Mouse (Mus musculus): ENCODE data around the gene Il11. TPM values are rescaled to one million over a fixed set of nuclear protein-coding genes. Genes with fewer than 3 reads are reported as not detected.

Gene Il11
- 0.76 and 1.5 TPM in 2 replicates for polyA plus RNA-seq (2015; fragmentation: Nextera tagmentation; extraction: Ambion mirVana)

GRCm38 (mm10) chr7:4782759-4783158 lies at the start of gene Il11, which contains the start of gene Tmem190:
TSS of gene Il11 (minus strand) at chr7:4782859.
TSS of gene Tmem190 (plus strand) at chr7:4782937.

GRCm38 (mm10) chr7:4812303-4813104 lies 29.8 kb upstream of the Il11 start, which contains the start of gene Ube2s:
TSS of gene Ube2s (minus strand) at chr7:4812590.

GRCm38 (mm10) chr7:4792278-4793212 lies 9.9 kb upstream of the Il11 start, which contains the start of gene Rpl28:
TSS of gene Rpl28 (plus strand) at chr7:4792874.

GRCm38 (mm10) chr7:4789436-4789935 lies 6.8 kb upstream of the Il11 start, which contains the start of gene Tmem238:
TSS of gene Tmem238 (minus strand) at chr7:4789656.

DNA sequence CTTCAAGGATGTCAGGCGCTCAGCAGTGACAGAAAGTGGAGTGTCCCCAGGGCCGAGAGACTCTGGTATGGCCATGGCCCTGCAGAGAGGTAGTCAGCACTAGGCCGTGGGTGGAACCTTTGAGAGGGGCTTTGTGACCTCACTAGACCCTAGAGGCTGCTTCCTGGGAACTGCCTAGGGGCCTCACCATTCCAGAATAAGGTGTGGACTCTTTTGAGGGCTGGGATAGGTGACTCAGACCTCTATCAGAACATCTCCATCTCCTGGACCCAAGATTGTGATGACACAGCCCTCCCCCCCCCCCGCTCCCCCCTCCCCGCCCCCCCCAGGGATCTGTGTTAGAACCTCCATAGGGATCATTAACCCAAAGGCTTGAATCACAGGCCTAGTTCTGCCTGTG lies 11.5 kb downstream of the Il11 start, which contains the start of gene Fam71e2:
Fam71e2 (minus strand) TSS at position 101 of the 400 bp plus-strand sequence.

DNA sequence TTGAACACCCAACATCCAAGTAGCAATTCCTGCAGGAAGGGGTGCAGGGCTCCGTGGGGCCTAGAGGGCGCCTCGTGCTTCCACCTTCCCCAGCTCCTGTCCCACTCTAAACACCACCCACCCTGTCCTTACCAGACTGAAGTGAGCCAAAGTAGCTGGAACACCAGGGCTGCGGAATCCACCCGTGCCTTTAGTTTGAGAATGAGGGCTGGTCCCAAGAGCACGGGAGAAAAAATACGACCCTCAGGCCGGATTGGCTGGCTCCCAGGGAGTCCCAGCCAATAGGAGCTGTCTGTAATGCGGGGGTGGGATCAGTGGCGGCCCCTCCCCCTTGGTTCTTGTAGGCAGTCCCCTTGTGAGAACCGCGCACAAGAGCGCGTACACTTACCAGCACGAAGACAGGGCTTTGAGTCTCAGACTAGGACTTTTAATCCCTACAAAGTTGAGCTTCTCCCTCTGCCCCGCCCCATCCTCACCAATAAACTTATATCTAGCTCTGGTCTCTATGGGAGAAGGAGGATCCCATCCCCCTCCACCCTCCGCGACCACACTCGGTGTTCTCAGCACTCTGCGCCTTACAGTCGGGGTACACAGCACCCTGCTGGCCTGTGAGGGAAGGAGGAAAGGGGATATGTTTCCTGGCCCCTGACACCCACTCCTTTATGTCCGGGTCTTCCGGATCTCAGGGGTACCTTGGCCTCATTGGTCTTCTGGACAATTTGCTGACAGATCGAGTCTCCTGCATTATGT lies 29.7 kb downstream of the Il11 start, which contains the start of gene Cox6b2:
Cox6b2 (minus strand) TSS at position 274 of the 750 bp plus-strand sequence.

GRCm38 (mm10) chr7:4739544-4740275 lies 42.9 kb downstream of the Il11 start, which contains the start of gene Kmt5c:
TSS of gene Kmt5c (plus strand) at chr7:4740115.

GRCm38 (mm10) chr7:4725169-4725568 lies 57.5 kb downstream of the Il11 start, which contains the start of gene Tmem150b:
TSS of gene Tmem150b (minus strand) at chr7:4725249.

Other genes starting within 250 kb of the Il11 start
- 0.57 and 1.5 TPM in 2 replicates for gene Syt5, start 235.3 kb downstream of the Il11 start, polyA plus RNA-seq (2015; fragmentation: Nextera tagmentation; extraction: Ambion mirVana)
- gene Ptprh, start 178.8 kb downstream of the Il11 start, polyA plus RNA-seq (2015; fragmentation: Nextera tagmentation; extraction: Ambion mirVana): not detected in 2 replicates
- 0.64 and 1.0 TPM in 2 replicates for gene Tmem86b, start 151.4 kb downstream of the Il11 start, polyA plus RNA-seq (2015; fragmentation: Nextera tagmentation; extraction: Ambion mirVana)
- 20.7 and 21.7 TPM in 2 replicates for gene Ppp6r1, start 123.8 kb downstream of the Il11 start, polyA plus RNA-seq (2015; fragmentation: Nextera tagmentation; extraction: Ambion mirVana)
- 50.6 and 51.7 TPM in 2 replicates for gene Hspbp1, start 97.8 kb downstream of the Il11 start, polyA plus RNA-seq (2015; fragmentation: Nextera tagmentation; extraction: Ambion mirVana)
- 0.36 and 0.59 TPM in 2 replicates for gene Brsk1, start 92.3 kb downstream of the Il11 start, polyA plus RNA-seq (2015; fragmentation: Nextera tagmentation; extraction: Ambion mirVana)
- gene Tmem150b, start 57.6 kb downstream of the Il11 start, polyA plus RNA-seq (2015; fragmentation: Nextera tagmentation; extraction: Ambion mirVana): 0.13 TPM in 1 of 2 replicates, not detected in the other
- gene Kmt5c, start 42.7 kb downstream of the Il11 start, polyA plus RNA-seq (2015; fragmentation: Nextera tagmentation; extraction: Ambion mirVana): 23.7 and 24.3 TPM in 2 replicates
- 50.4 and 62.9 TPM in 2 replicates for gene Cox6b2, start 29.8 kb downstream of the Il11 start, polyA plus RNA-seq (2015; fragmentation: Nextera tagmentation; extraction: Ambion mirVana)
- not detected in 2 replicates for gene Fam71e2, start 11.6 kb downstream of the Il11 start, polyA plus RNA-seq (2015; fragmentation: Nextera tagmentation; extraction: Ambion mirVana)
- gene Tmem190, start 78 bp upstream of the Il11 start, polyA plus RNA-seq (2015; fragmentation: Nextera tagmentation; extraction: Ambion mirVana): 0.35 TPM in 1 of 2 replicates, not detected in the other
- 24.6 and 25.2 TPM in 2 replicates for gene Tmem238, start 6.8 kb upstream of the Il11 start, polyA plus RNA-seq (2015; fragmentation: Nextera tagmentation; extraction: Ambion mirVana)
- 304 and 319 TPM in 2 replicates for gene Rpl28, start 10.0 kb upstream of the Il11 start, polyA plus RNA-seq (2015; fragmentation: Nextera tagmentation; extraction: Ambion mirVana)
- gene Ube2s, start 29.7 kb upstream of the Il11 start, polyA plus RNA-seq (2015; fragmentation: Nextera tagmentation; extraction: Ambion mirVana): 130 and 139 TPM in 2 replicates
- 0.10 and 0.20 TPM in 2 replicates for gene Shisa7, start 61.8 kb upstream of the Il11 start, polyA plus RNA-seq (2015; fragmentation: Nextera tagmentation; extraction: Ambion mirVana)
- 8.1 and 9.4 TPM in 2 replicates for gene Isoc2b, start 87.4 kb upstream of the Il11 start, polyA plus RNA-seq (2015; fragmentation: Nextera tagmentation; extraction: Ambion mirVana)
- 0.64 and 0.98 TPM in 2 replicates for gene Isoc2a, start 94.3 kb upstream of the Il11 start, polyA plus RNA-seq (2015; fragmentation: Nextera tagmentation; extraction: Ambion mirVana)
- not detected in 2 replicates for gene Gm36210, start 123.7 kb upstream of the Il11 start, polyA plus RNA-seq (2015; fragmentation: Nextera tagmentation; extraction: Ambion mirVana)
- 1.7 and 2.3 TPM in 2 replicates for gene Zfp628, start 132.4 kb upstream of the Il11 start, polyA plus RNA-seq (2015; fragmentation: Nextera tagmentation; extraction: Ambion mirVana)
- 2.6 and 3.0 TPM in 2 replicates for gene Nat14, start 139.2 kb upstream of the Il11 start, polyA plus RNA-seq (2015; fragmentation: Nextera tagmentation; extraction: Ambion mirVana)
- gene Ssc5d, start 142.9 kb upstream of the Il11 start, polyA plus RNA-seq (2015; fragmentation: Nextera tagmentation; extraction: Ambion mirVana): 3.7 and 4.8 TPM in 2 replicates
- 0.12 and 0.23 TPM in 2 replicates for gene Sbk2, start 181.5 kb upstream of the Il11 start, polyA plus RNA-seq (2015; fragmentation: Nextera tagmentation; extraction: Ambion mirVana)
- gene Sbk3, start 188.3 kb upstream of the Il11 start, polyA plus RNA-seq (2015; fragmentation: Nextera tagmentation; extraction: Ambion mirVana): not detected in 2 replicates
- 12.7 and 15.0 TPM in 2 replicates for gene Zfp579, start 213.3 kb upstream of the Il11 start, polyA plus RNA-seq (2015; fragmentation: Nextera tagmentation; extraction: Ambion mirVana)
- gene Zfp524, start 231.6 kb upstream of the Il11 start, polyA plus RNA-seq (2015; fragmentation: Nextera tagmentation; extraction: Ambion mirVana): 13.2 and 14.0 TPM in 2 replicates
- gene Fiz1, start 231.8 kb upstream of the Il11 start, polyA plus RNA-seq (2015; fragmentation: Nextera tagmentation; extraction: Ambion mirVana): 15.1 and 16.0 TPM in 2 replicates
- 2.4 and 4.0 TPM in 2 replicates for gene Gm44973, start 232.6 kb upstream of the Il11 start, polyA plus RNA-seq (2015; fragmentation: Nextera tagmentation; extraction: Ambion mirVana)
- 3.1 TPM in 2 replicates for gene Zfp865, start 237.5 kb upstream of the Il11 start, polyA plus RNA-seq (2015; fragmentation: Nextera tagmentation; extraction: Ambion mirVana)
- 53.3 and 57.1 TPM in 2 replicates for gene Ccdc106, start 237.7 kb upstream of the Il11 start, polyA plus RNA-seq (2015; fragmentation: Nextera tagmentation; extraction: Ambion mirVana)